Mouse (Mus musculus): Measurements from ENCODE around the gene Nxph3. TPM values are rescaled to one million over a fixed set of nuclear protein-coding genes. Genes with fewer than 3 reads are reported as not detected.

Gene Nxph3
- polyA plus RNA-seq (2012; ENCODE audit: low replicate concordance): not detected in 2 replicates

GRCm38 (mm10) chr11:95514298-95514861 is at the start of gene Nxph3:
Nxph3 (minus strand) TSS chr11:95514570.

Other genes starting within 250 kb of the Nxph3 start
- 17.9 and 24.9 TPM in 2 replicates for gene Kat7, start 204.3 kb downstream of the Nxph3 start, polyA plus RNA-seq (2012; ENCODE audit: low replicate concordance)
- 199 and 242 TPM in 2 replicates for gene Fam117a, start 177.6 kb downstream of the Nxph3 start, polyA plus RNA-seq (2012; ENCODE audit: low replicate concordance)
- gene Slc35b1, start 129.9 kb downstream of the Nxph3 start, polyA plus RNA-seq (2012; ENCODE audit: low replicate concordance): 6.9 and 7.6 TPM in 2 replicates
- 35.0 and 60.7 TPM in 2 replicates for gene Spop, start 100.5 kb downstream of the Nxph3 start, polyA plus RNA-seq (2012; ENCODE audit: low replicate concordance)
- gene Ngfr, start 73.2 kb upstream of the Nxph3 start, polyA plus RNA-seq (2012; ENCODE audit: low replicate concordance): 0.27 and 0.59 TPM in 2 replicates
- gene Phb, start 152.4 kb upstream of the Nxph3 start, polyA plus RNA-seq (2012; ENCODE audit: low replicate concordance): 9.3 and 24.7 TPM in 2 replicates
- gene Zfp652, start 198.1 kb upstream of the Nxph3 start, polyA plus RNA-seq (2012; ENCODE audit: low replicate concordance): 67.9 and 77.6 TPM in 2 replicates
- gene B130006D01Rik, start 209.0 kb upstream of the Nxph3 start, polyA plus RNA-seq (2012; ENCODE audit: low replicate concordance): 0.18 TPM in 1 of 2 replicates, not detected in the other